ENCODE assay signal across 8 mouse cellular contexts in genomic region chr12:31265722-31266431, GRCm38 (mm10). TPM values are rescaled to one million over a fixed set of nuclear protein-coding genes. Genes with fewer than 3 reads are reported as not detected.
DNase-seq lines count a peak whose midpoint lies in the region; ATAC-seq and TF ChIP-seq lines count a peak whose summit lies in the region.

No protein-coding gene starts in this region.

- WGBS in lung, postnatal 0 days, result under 1% methylated on average over 50 of the region's 50 CpGs
- under 1% methylated on average over 50 of the region's 50 CpGs for WGBS in heart, embryonic 13.5 days
- under 1% methylated on average over 50 of the region's 50 CpGs for WGBS in midbrain, embryonic 15.5 days

- H3K27me3 ChIP-seq in lung, postnatal 0 days (replicated peaks; ENCODE audit: insufficient read depth, low read length), result no peaks in the 10 kb centered on the region
- H3K27me3 ChIP-seq in heart, embryonic 13.5 days (replicated peaks), result no peaks in the 10 kb centered on the region
- peaks cover 44% of the 10 kb centered on the region for H3K27me3 ChIP-seq in midbrain, embryonic 15.5 days (replicated peaks)

- peak; percentile 31 for DNase-seq in lung, postnatal 0 days (ENCODE audit: low spot score)
- DNase-seq in lung, postnatal 36 days, result no peak
- DNase-seq in layer of hippocampus, postnatal 10 days (ENCODE audit: low spot score in 2 of 2), result peak; percentile 54 to 57
- no peak for DNase-seq in spleen, adult 18-20 months
- no peak for DNase-seq in thymus, postnatal 0 days (ENCODE audit: low spot score)

- peaks cover 20% of the 10 kb centered on the region; the same call in 1 of the 2 replicates for H3K4me1 ChIP-seq in lung, postnatal 0 days (ENCODE audit: insufficient read depth, low read depth, low read length)
- no peaks in the 10 kb centered on the region; the same call in 1 of the 2 replicates for H3K4me1 ChIP-seq in cortical plate, adult 2 months (ENCODE audit: control insufficient read depth, insufficient read depth, low read length)
- H3K4me1 ChIP-seq in heart, embryonic 13.5 days, result peaks cover 80% of the 10 kb centered on the region
- H3K4me1 ChIP-seq in midbrain, embryonic 15.5 days, result peaks cover 23% of the 10 kb centered on the region

- peak overlapping the region; percentile 65 for H3K4me3 ChIP-seq in lung, postnatal 0 days (ENCODE audit: low read depth, low read length)
- peak overlapping the region; percentile 89 for H3K4me3 ChIP-seq in cortical plate, adult 2 months (ENCODE audit: insufficient read depth, low read length)
- H3K4me3 ChIP-seq in heart, embryonic 13.5 days, result peak overlapping the region; percentile 76
- peak overlapping the region; percentile 48 for H3K4me3 ChIP-seq in midbrain, embryonic 15.5 days

- H3K9ac ChIP-seq in lung, postnatal 0 days (replicated peaks; ENCODE audit: low read depth), result peak overlapping the region; percentile 56
- peak overlapping the region; percentile 95 for H3K9ac ChIP-seq in heart, embryonic 13.5 days
- H3K9ac ChIP-seq in midbrain, embryonic 15.5 days, result peak overlapping the region; percentile 36

- peak; percentile 18; the same call in 1 of the 2 replicates for ATAC-seq in lung, postnatal 0 days
- no peak for ATAC-seq in heart, embryonic 13.5 days (ENCODE audit: extremely low read depth, insufficient number of reproducible peaks, low FRiP score, low TSS enrichment)
- peak; percentile 79 for ATAC-seq in midbrain, embryonic 15.5 days (replicated peaks)

- no peaks in the 10 kb centered on the region for H3K9me3 ChIP-seq in lung, postnatal 0 days (ENCODE audit: low read length)
- no peaks in the 10 kb centered on the region for H3K9me3 ChIP-seq in heart, embryonic 13.5 days
- H3K9me3 ChIP-seq in midbrain, embryonic 15.5 days, result no peaks in the 10 kb centered on the region

- no peak for TF ChIP-seq POLR2A in cortical plate, adult 2 months (IDR thresholded peaks at IDR 0.05; ENCODE audit: extremely low read depth, insufficient read depth, low read length)

- TF ChIP-seq CTCF in lung, postnatal 0 days (IDR thresholded peaks at IDR 0.05), result no peak
- no peak for TF ChIP-seq CTCF in cortical plate, adult 2 months (IDR thresholded peaks at IDR 0.05; ENCODE audit: extremely low read depth, insufficient read depth, low read length)

- H3K4me2 ChIP-seq in lung, postnatal 0 days (replicated peaks; ENCODE audit: low read depth, low read length), result peak overlapping the region; percentile 90
- peak overlapping the region; percentile 72 for H3K4me2 ChIP-seq in heart, embryonic 13.5 days
- peak overlapping the region; percentile 92 for H3K4me2 ChIP-seq in midbrain, embryonic 15.5 days

- peak overlapping the region; percentile 85 for H3K27ac ChIP-seq in lung, postnatal 0 days (ENCODE audit: low read length)
- no peak overlapping the region for H3K27ac ChIP-seq in cortical plate, adult 2 months (ENCODE audit: insufficient read depth, low read length)
- peak overlapping the region; percentile 94 for H3K27ac ChIP-seq in heart, embryonic 13.5 days (replicated peaks)
- H3K27ac ChIP-seq in midbrain, embryonic 15.5 days, result no peak overlapping the region

- H3K36me3 ChIP-seq in lung, postnatal 0 days (ENCODE audit: insufficient read depth, low read length), result no peaks in the 10 kb centered on the region
- peaks cover 38% of the 10 kb centered on the region for H3K36me3 ChIP-seq in heart, embryonic 13.5 days
- H3K36me3 ChIP-seq in midbrain, embryonic 15.5 days (replicated peaks), result no peaks in the 10 kb centered on the region

- TF ChIP-seq EP300 in lung, postnatal 0 days (IDR thresholded peaks at IDR 0.05), result no peak

RNA-seq across cellular contexts. Expression of gene Lamb1, which starts 0.8 kb away (rescaled TPM):
- polyA plus RNA-seq in lung, postnatal 0 days (2015; fragmentation: Nextera tagmentation; extraction: Ambion mirVana), result 54.8 and 56.0 TPM in 2 replicates
- polyA plus RNA-seq in cortical plate, adult 2 months (2012; rRNA removed), result 4.2 and 4.4 TPM in 2 replicates
- 90.6 and 91.3 TPM in 2 replicates for polyA plus RNA-seq in heart, embryonic 13.5 days (2015; fragmentation: Nextera tagmentation; extraction: Ambion mirVana)
- total RNA-seq in layer of hippocampus, postnatal 10 days (2021), result 10 to 100 TPM; 55.3 to 57.3 TPM
- 16.6 and 16.8 TPM in 2 replicates for polyA plus RNA-seq in midbrain, embryonic 15.5 days (2015; fragmentation: Nextera tagmentation; extraction: Ambion mirVana)
- polyA plus RNA-seq in thymus, postnatal 0 days (2015; fragmentation: Nextera tagmentation; extraction: Ambion mirVana), result 13.6 and 14.0 TPM in 2 replicates

RNA-seq across cellular contexts. Expression of gene Gm6993, which starts 25.3 kb away (rescaled TPM):
- not detected in 2 replicates for polyA plus RNA-seq in lung, postnatal 0 days (2015; fragmentation: Nextera tagmentation; extraction: Ambion mirVana)
- not detected in 2 replicates for polyA plus RNA-seq in cortical plate, adult 2 months (2012; rRNA removed)
- polyA plus RNA-seq in heart, embryonic 13.5 days (2015; fragmentation: Nextera tagmentation; extraction: Ambion mirVana), result not detected in 2 replicates
- total RNA-seq in layer of hippocampus, postnatal 10 days (2021), result not detected
- not detected in 2 replicates for polyA plus RNA-seq in midbrain, embryonic 15.5 days (2015; fragmentation: Nextera tagmentation; extraction: Ambion mirVana)
- polyA plus RNA-seq in thymus, postnatal 0 days (2015; fragmentation: Nextera tagmentation; extraction: Ambion mirVana), result not detected in 2 replicates

Comparison
In these comparisons a context has a peak if more than half of its experiments do, and no peak if none do; other contexts are left out.
1. DNase-seq: peak in lung, postnatal 0 days (single experiment) and layer of hippocampus, postnatal 10 days (2 of 2); none in lung, postnatal 36 days (single experiment), spleen, adult 18-20 months (0 of 2) and thymus, postnatal 0 days (single experiment).
2. H3K27ac ChIP-seq: peak in lung, postnatal 0 days (single experiment) and heart, embryonic 13.5 days (single experiment); none in cortical plate, adult 2 months (single experiment) and midbrain, embryonic 15.5 days (single experiment).
3. H3K9ac ChIP-seq: peak in every context shown above with its lines; median percentile 95 in heart, embryonic 13.5 days; 56 in lung, postnatal 0 days; 36 in midbrain, embryonic 15.5 days.
4. Peak in every context shown above with its lines, with median percentiles within 50 percentile points of each other: H3K4me2 ChIP-seq and H3K4me3 ChIP-seq.